Mouse (Mus musculus) adrenal gland, postnatal 14 days (tissue): ENCODE results near the gene Olfr724. TPM values are rescaled to one million over a fixed set of nuclear protein-coding genes. Genes with fewer than 3 reads are reported as not detected.
"Not testable (repeated sequence)": the region's sequence is repeated elsewhere in the genome, so short reads cannot be mapped to it uniquely, and the experiment has no call there.

Experiments used
- DNase-seq: peaks from one replicate; pipeline ENCODE4 v3.0.0; 2021; ENCODE audit warnings: mixed read lengths
- long read RNA-seq, 2 experiments: library from polyadenylated mRNA; stranded (forward); transcript quantifications; one replicate each; pipeline ENCODE4 v2.0.0; 2021
- total RNA-seq: library from RNA; stranded (reverse); gene quantifications from 2 replicates; pipeline ENCODE4 v1.2.3, GENCODE M21; 2021

The Olfr724 gene
- total RNA-seq = not detected in 2 replicates
- long read RNA-seq, experiment 1 = 0 reads
- long read RNA-seq, experiment 2 = 0 reads

- not testable (repeated sequence) for DNase-seq
Observed at GRCm38 (mm10) chr14:49963174-49963573, at the start of gene Olfr724. TSS of gene Olfr724 (minus strand) at chr14:49963274.

DNA sequence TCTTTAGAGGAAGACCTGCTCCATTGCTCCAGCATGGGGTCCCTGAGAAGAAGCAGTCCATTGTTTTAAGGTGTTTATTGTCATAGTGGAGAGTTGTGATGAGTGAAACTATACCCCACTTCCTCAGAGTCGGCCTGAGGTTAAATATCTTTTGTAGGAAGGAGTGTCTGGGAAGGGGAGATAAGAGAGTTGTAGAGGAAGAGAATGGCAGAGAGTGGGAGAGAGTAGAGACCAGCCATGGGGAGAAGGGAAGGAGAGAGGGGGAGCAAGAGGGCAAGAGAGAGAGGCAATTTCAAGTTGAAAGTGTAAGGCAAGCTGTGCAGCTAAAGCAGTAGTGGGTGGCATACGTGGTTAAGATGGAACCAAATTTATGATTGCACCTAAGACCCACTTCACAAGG lies 7.2 kb downstream of the Olfr724 start:
- no peak for DNase-seq

DNA sequence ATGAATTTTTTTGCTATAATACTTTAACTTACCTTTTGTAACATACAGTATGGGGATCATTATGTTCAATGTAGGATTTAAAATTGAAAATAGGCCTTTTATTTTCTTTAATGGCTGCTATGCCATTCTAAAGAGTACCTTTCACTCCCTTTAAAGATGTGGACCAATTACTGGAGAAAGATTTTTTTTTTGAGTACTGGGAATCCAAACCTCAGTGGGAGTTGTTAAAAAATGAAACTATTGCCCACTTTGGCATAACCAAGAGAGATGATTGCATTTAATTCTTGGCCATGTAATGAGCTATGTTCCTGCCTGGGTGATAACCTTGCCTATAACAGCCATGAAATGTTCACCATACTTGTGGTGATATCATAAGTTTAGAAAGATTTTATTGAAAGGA lies 31.4 kb downstream of the Olfr724 start, which contains the start of gene Olfr723:
Olfr723 (minus strand) TSS at position 101 of the 400 bp plus-strand sequence.
- not testable (repeated sequence) for DNase-seq

Other genes starting within 250 kb of the Olfr724 start
- gene Armh4, start 179.9 kb downstream of the Olfr724 start, total RNA-seq = 1.8 and 2.1 TPM in 2 replicates
- gene Olfr722, start 61.3 kb downstream of the Olfr724 start, total RNA-seq = not detected in 2 replicates
- gene Olfr723, start 31.5 kb downstream of the Olfr724 start, total RNA-seq = not detected in 2 replicates
- gene Olfr725, start 77.1 kb upstream of the Olfr724 start, total RNA-seq = not detected in 2 replicates
- not detected in 2 replicates for gene Olfr726, start 127.7 kb upstream of the Olfr724 start, total RNA-seq
- gene Olfr727, start 159.9 kb upstream of the Olfr724 start, total RNA-seq = not detected in 2 replicates
- gene Olfr728, start 179.4 kb upstream of the Olfr724 start, total RNA-seq = not detected in 2 replicates
- not detected in 2 replicates for gene Olfr729, start 189.6 kb upstream of the Olfr724 start, total RNA-seq
- gene Olfr730, start 224.9 kb upstream of the Olfr724 start, total RNA-seq = not detected in 2 replicates